Mouse (Mus musculus): ENCODE data around the gene Unc5cl.
"Not testable (repeated sequence)": the region's sequence is repeated elsewhere in the genome, so short reads cannot be mapped to it uniquely, and the experiment has no call there.

Unc5cl gene

GRCm38 (mm10) chr17:48467395-48468231 lies 12.9 kb downstream of the Unc5cl start:
- DNase-seq (ENCODE audit: low spot score in 2 of 2): peak; percentile 86 to 88

GRCm38 (mm10) chr17:48474282-48474681 lies 19.6 kb downstream of the Unc5cl start:
- DNase-seq (ENCODE audit: low spot score in 2 of 2): not testable (repeated sequence)

- DNase-seq (ENCODE audit: low spot score in 2 of 2): no peak
Measured at GRCm38 (mm10) chr17:48475444-48475843, 20.7 kb downstream of the Unc5cl start.

GRCm38 (mm10) chr17:48479952-48480351 lies 25.3 kb downstream of the Unc5cl start:
- DNase-seq (ENCODE audit: low spot score in 2 of 2): no peak

GRCm38 (mm10) chr17:48483764-48484163 lies 29.1 kb downstream of the Unc5cl start:
- DNase-seq (ENCODE audit: low spot score in 2 of 2): no peak

- DNase-seq (ENCODE audit: low spot score in 2 of 2): no peak
Measured at GRCm38 (mm10) chr17:48484191-48484590, 29.5 kb downstream of the Unc5cl start.

- no peak for DNase-seq (ENCODE audit: low spot score in 2 of 2)
Measured at GRCm38 (mm10) chr17:48489466-48489865, 34.8 kb downstream of the Unc5cl start.

GRCm38 (mm10) chr17:48492621-48493020 lies 37.9 kb downstream of the Unc5cl start:
- no peak for DNase-seq (ENCODE audit: low spot score in 2 of 2)

- DNase-seq (ENCODE audit: low spot score in 2 of 2): no peak
Measured at GRCm38 (mm10) chr17:48493582-48493981, 38.9 kb downstream of the Unc5cl start.

GRCm38 (mm10) chr17:48493986-48494385 lies 39.3 kb downstream of the Unc5cl start:
- no peak for DNase-seq (ENCODE audit: low spot score in 2 of 2)

GRCm38 (mm10) chr17:48497986-48498385 lies 43.3 kb downstream of the Unc5cl start:
- DNase-seq (ENCODE audit: low spot score in 2 of 2): no peak

- no peak for DNase-seq (ENCODE audit: low spot score in 2 of 2)
Measured at GRCm38 (mm10) chr17:48500846-48501445, 46.2 kb downstream of the Unc5cl start.

GRCm38 (mm10) chr17:48505006-48505405 lies 50.3 kb downstream of the Unc5cl start:
- DNase-seq (ENCODE audit: low spot score in 2 of 2): no peak

- DNase-seq (ENCODE audit: low spot score in 2 of 2): no peak
Measured at GRCm38 (mm10) chr17:48506986-48507385, 52.3 kb downstream of the Unc5cl start.

GRCm38 (mm10) chr17:48509596-48509995 lies 54.9 kb downstream of the Unc5cl start:
- no peak for DNase-seq (ENCODE audit: low spot score in 2 of 2)

- DNase-seq (ENCODE audit: low spot score in 2 of 2): no peak
Measured at GRCm38 (mm10) chr17:48512614-48513281, 58.0 kb downstream of the Unc5cl start.

- DNase-seq (ENCODE audit: low spot score in 2 of 2): no peak
Measured at GRCm38 (mm10) chr17:48514613-48515012, 59.9 kb downstream of the Unc5cl start.

GRCm38 (mm10) chr17:48519046-48519445 lies 64.3 kb downstream of the Unc5cl start:
- no peak for DNase-seq (ENCODE audit: low spot score in 2 of 2)

GRCm38 (mm10) chr17:48520352-48520751 lies 65.7 kb downstream of the Unc5cl start:
- DNase-seq (ENCODE audit: low spot score in 2 of 2): no peak

- DNase-seq (ENCODE audit: low spot score in 2 of 2): no peak
Measured at GRCm38 (mm10) chr17:48523056-48523455, 68.4 kb downstream of the Unc5cl start.

- no peak for DNase-seq (ENCODE audit: low spot score in 2 of 2)
Measured at GRCm38 (mm10) chr17:48533844-48534705, 79.4 kb downstream of the Unc5cl start.

GRCm38 (mm10) chr17:48538328-48538727 lies 83.6 kb downstream of the Unc5cl start:
- DNase-seq (ENCODE audit: low spot score in 2 of 2): no peak

Data from frontal cortex, postnatal 25 days (tissue).